Mouse (Mus musculus) limb, embryonic 14.5 days (tissue): ENCODE results near the gene Olfr15. TPM values are rescaled to one million over a fixed set of nuclear protein-coding genes. Genes with fewer than 3 reads are reported as not detected.

Experiments
- ATAC-seq: fragments of 200-750 bp; cut with Nextera tagmentation; 2 replicates; pipeline ENCODE4 v1.8.0; 2017; ENCODE audit warnings: low read depth, moderate number of reproducible peaks, moderate TSS enrichment; ENCODE audit not compliant: low FRiP score
- DNase-seq: peaks from one replicate; pipeline ENCODE4 v3.0.0-alpha.2; 2015; ENCODE audit warnings: low spot score
- H3K27ac ChIP-seq: fragments of 300-500 bp; sonication (generic); replicated peaks from 2 replicates; pipeline ENCODE4 v1.5.1; 2014; ENCODE audit warnings: low read depth, mild to moderate bottlenecking, low read length, moderate library complexity, mixed read lengths
- H3K27me3 ChIP-seq: fragments of 300-500 bp; sonication (generic); 2 replicates; pipeline ENCODE4 v1.6.1; 2014; ENCODE audit warnings: low read length, mixed read lengths; ENCODE audit not compliant: control insufficient read depth, insufficient read depth
- H3K36me3 ChIP-seq: fragments of 300-500 bp; sonication (generic); 2 replicates; pipeline ENCODE4 v1.6.1; 2014; ENCODE audit warnings: mild to moderate bottlenecking, low read length, moderate library complexity, mixed read lengths; ENCODE audit not compliant: control insufficient read depth, insufficient read depth
- H3K4me1 ChIP-seq: fragments of 300-500 bp; sonication (generic); 2 replicates; pipeline ENCODE4 v1.6.1; 2014; ENCODE audit warnings: antibody characterized with exemption, low read length, mixed read lengths; ENCODE audit not compliant: control insufficient read depth, insufficient read depth
- H3K4me2 ChIP-seq: fragments of 300-500 bp; sonication (generic); replicated peaks from 2 replicates; pipeline ENCODE4 v1.6.1; 2014; ENCODE audit warnings: low read depth, mild to moderate bottlenecking, low read length, moderate library complexity; ENCODE audit not compliant: severe bottlenecking
- H3K4me3 ChIP-seq: fragments of 300-500 bp; sonication (generic); replicated peaks from 2 replicates; pipeline ENCODE4 v1.5.1; 2014; ENCODE audit warnings: low read length
- H3K9ac ChIP-seq: fragments of 300-500 bp; sonication (generic); 2 replicates; pipeline ENCODE4 v1.6.1; 2014; ENCODE audit warnings: mild to moderate bottlenecking, low read depth, low read length, moderate library complexity; ENCODE audit not compliant: severe bottlenecking
- H3K9me3 ChIP-seq: fragments of 300-500 bp; sonication (generic); 2 replicates; pipeline ENCODE4 v1.6.1; 2016; ENCODE audit warnings: low read length; ENCODE audit not compliant: control insufficient read depth
- POLR2A ChIP-seq: fragments of 200-500 bp; IDR thresholded peaks from 2 replicates; pipeline ENCODE4 v1.8.0; 2012; ENCODE audit warnings: inconsistent platforms, mild to moderate bottlenecking, moderate library complexity, borderline replicate concordance; ENCODE audit not compliant: insufficient read depth, insufficient read length; ENCODE audit errors: extremely low read depth
- WGBS: fragments of 180-500 bp; shearing (Covaris S2); extraction: QIAGEN DNeasy Blood & Tissue Kit; methylation state at CpG from one replicate; pipeline ENCODE4 v1.1.7; 2014; 5-methylcytosine and 5-hydroxymethylcytosine counted together
- polyA plus RNA-seq, 2 experiments: library from polyadenylated mRNA; depleted of rRNA in 1 of 2; stranded (reverse) in 1 of 2; unstranded in 1 of 2; fragments of >200 nt; fragmentation: Nextera tagmentation in 1 of 2; extraction: Ambion mirVana in 1 of 2; gene quantifications; 2 replicates each; pipeline versions ENCODE4 v1.2.1 to v1.2.3; 2012 to 2014

Olfr15 gene
- polyA plus RNA-seq, 2 experiments, result not detected

- no peak for TF ChIP-seq POLR2A
- WGBS, result 6% methylated on average over 43 of the region's 47 CpGs
- peak within 1 kb of the TSS; percentile 50 for H3K27ac ChIP-seq
- peak; percentile 99 for ATAC-seq
- no peaks in the 10 kb centered on the region for H3K9me3 ChIP-seq
- peak; percentile 95 for DNase-seq
- peaks cover 20% of the 10 kb centered on the region for H3K36me3 ChIP-seq
- H3K4me2 ChIP-seq, result peak within 1 kb of the TSS; percentile 83
- peak within 1 kb of the TSS; percentile 66 for H3K9ac ChIP-seq
- H3K4me1 ChIP-seq, result peaks cover 11% of the 10 kb centered on the region
- H3K27me3 ChIP-seq, result no peaks in the 10 kb centered on the region
- peak within 1 kb of the TSS; percentile 55 for H3K4me3 ChIP-seq
These were observed 41.8 kb downstream of the Olfr15 start, which contains the start of gene Naa60 for GRCm38 (mm10) chr16:3872216-3873047. Naa60 (plus strand) TSS chr16:3872375.

GRCm38 (mm10) chr16:3876346-3876745, 45.7 kb downstream of the Olfr15 start:
- DNase-seq, result no peak
- WGBS, result 92% methylated on average over 4 of the region's 4 CpGs
- no peak overlapping the region for H3K4me3 ChIP-seq
- H3K4me2 ChIP-seq, result no peak overlapping the region
- TF ChIP-seq POLR2A, result no peak
- peaks cover 4% of the 10 kb centered on the region; the same call in 1 of the 2 replicates for H3K36me3 ChIP-seq
- peaks cover 11% of the 10 kb centered on the region for H3K4me1 ChIP-seq
- no peak for ATAC-seq
- H3K9ac ChIP-seq, result no peak overlapping the region
- no peaks in the 10 kb centered on the region for H3K9me3 ChIP-seq
- H3K27ac ChIP-seq, result no peak overlapping the region
- H3K27me3 ChIP-seq, result no peaks in the 10 kb centered on the region

DNA sequence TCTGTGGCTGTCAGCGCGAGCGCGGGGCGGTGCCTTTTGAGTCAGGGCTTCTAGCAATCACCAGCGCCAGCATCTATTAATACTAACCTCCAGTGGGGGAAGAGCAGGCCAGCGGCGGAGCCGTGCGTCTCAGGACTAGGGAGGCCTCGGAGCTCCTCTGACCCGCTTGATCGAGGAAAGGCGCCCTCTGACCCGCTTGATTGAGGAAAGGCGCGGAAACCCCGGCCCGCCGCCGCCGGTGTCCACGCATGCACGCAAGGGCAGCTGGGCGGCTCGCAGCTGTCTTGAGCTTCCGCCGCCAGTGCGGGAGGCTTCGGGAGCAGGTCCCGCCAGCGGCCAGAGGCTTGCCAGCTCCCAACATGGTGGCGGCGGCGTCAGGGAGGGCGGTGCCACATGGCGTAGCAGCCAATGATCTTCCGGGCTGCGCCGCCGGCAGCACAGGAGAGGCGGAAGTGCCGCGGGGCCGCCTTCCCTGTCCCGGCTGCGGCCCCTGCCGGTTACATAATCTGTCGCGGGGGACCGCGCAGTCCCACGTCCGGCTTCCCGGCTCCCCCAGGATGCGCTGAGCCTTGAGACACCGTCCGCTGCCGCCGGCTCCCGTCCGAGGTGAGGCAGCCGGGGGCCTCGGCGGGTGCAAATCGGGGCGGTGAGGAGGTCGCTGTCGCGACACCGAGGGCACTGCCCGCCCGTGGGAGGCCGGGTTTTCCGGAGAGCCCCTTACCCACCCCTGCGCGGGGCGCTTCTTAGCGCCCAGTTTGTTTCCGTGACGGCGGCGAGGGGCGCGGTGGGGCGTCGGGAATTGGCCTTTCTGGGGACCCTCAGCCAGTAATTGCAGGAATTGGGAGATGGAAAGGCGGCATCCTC, 53.8 kb downstream of the Olfr15 start, which contains the start of the genes Zfp597 and Gm20695:
Gene Zfp597 (minus strand): TSS at position 361 of the 864 bp plus-strand sequence.
Gene Gm20695 (plus strand): TSS at position 448 of the 864 bp plus-strand sequence.
- Histone ChIP-seq H3K36me3 (no peaks in the 10 kb centered on the region), H3K4me3 (peak within 1 kb of the TSS; percentile 90), H3K4me2 (peak within 1 kb of the TSS; percentile 72), H3K27me3 (no peaks in the 10 kb centered on the region), H3K27ac (peak within 1 kb of the TSS; percentile 83), H3K4me1 (peaks cover 4% of the 10 kb centered on the region; the same call in 1 of the 2 replicates), H3K9ac (peak within 1 kb of the TSS; percentile 84), H3K9me3 (no peaks in the 10 kb centered on the region)
- ATAC-seq (peak; percentile 97), DNase-seq (peak; percentile 96)
- no peak for TF ChIP-seq POLR2A
- under 1% methylated on average over 56 of the region's 88 CpGs for WGBS

GRCm38 (mm10) chr16:3885065-3885670, 54.5 kb downstream of the Olfr15 start:
- Histone ChIP-seq H3K9ac (peak overlapping the region; percentile 84), H3K27ac (peak overlapping the region; percentile 83), H3K4me2 (peak overlapping the region; percentile 72), H3K9me3 (no peaks in the 10 kb centered on the region), H3K4me3 (peak overlapping the region; percentile 90), H3K4me1 (peaks cover 4% of the 10 kb centered on the region; the same call in 1 of the 2 replicates), H3K27me3 (no peaks in the 10 kb centered on the region), H3K36me3 (no peaks in the 10 kb centered on the region)
- ATAC-seq, result peak; percentile 1; the same call in 1 of the 2 replicates
- no peak for TF ChIP-seq POLR2A
- DNase-seq, result no peak
- WGBS, result 3% methylated on average over 10 of the region's 10 CpGs
